Mouse (Mus musculus) midbrain, postnatal 0 days (tissue): ENCODE results near the gene Olfr1394. TPM values are rescaled to one million over a fixed set of nuclear protein-coding genes. Genes with fewer than 3 reads are reported as not detected.
"Not testable (repeated sequence)": the region's sequence is repeated elsewhere in the genome, so short reads cannot be mapped to it uniquely, and the experiment has no call there.

ENCODE experiments used
- ATAC-seq: fragments of 200-750 bp; cut with Nextera tagmentation; 2 replicates; pipeline ENCODE4 v1.8.0; 2017; ENCODE audit warnings: moderate number of reproducible peaks, mild to moderate bottlenecking, moderate TSS enrichment, moderate library complexity; ENCODE audit not compliant: low FRiP score
- DNase-seq: peaks from one replicate; pipeline ENCODE4 v3.0.0-alpha.2; 2015; ENCODE audit warnings: low spot score
- H3K27ac ChIP-seq: fragments of 300-500 bp; sonication (generic); 2 replicates; pipeline ENCODE4 v1.5.1; 2014; ENCODE audit warnings: low read depth, mild to moderate bottlenecking, low read length, mixed read lengths
- H3K27me3 ChIP-seq: fragments of 300-500 bp; sonication (generic); 2 replicates; pipeline ENCODE4 v1.6.1; 2014; ENCODE audit warnings: low read length, control low read depth, mixed read lengths; ENCODE audit not compliant: insufficient read depth
- H3K36me3 ChIP-seq: fragments of 300-500 bp; sonication (generic); 2 replicates; pipeline ENCODE4 v1.6.1; 2014; ENCODE audit warnings: low read length, control low read depth, mixed read lengths; ENCODE audit not compliant: insufficient read depth
- H3K4me1 ChIP-seq: fragments of 300-500 bp; sonication (generic); 2 replicates; pipeline ENCODE4 v1.6.1; 2014; ENCODE audit warnings: mild to moderate bottlenecking, control low read depth, antibody characterized with exemption, low read length, mixed read lengths; ENCODE audit not compliant: insufficient read depth
- H3K4me2 ChIP-seq: fragments of 300-500 bp; sonication (generic); 2 replicates; pipeline ENCODE4 v1.6.1; 2014; ENCODE audit warnings: low read depth, mild to moderate bottlenecking, low read length, mixed read lengths; ENCODE audit not compliant: poor library complexity, severe bottlenecking
- H3K4me3 ChIP-seq: fragments of 300-500 bp; sonication (generic); 2 replicates; pipeline ENCODE4 v1.5.1; 2014; ENCODE audit warnings: low read depth, mild to moderate bottlenecking, low read length, moderate library complexity
- H3K9ac ChIP-seq: fragments of 300-500 bp; sonication (generic); replicated peaks from 2 replicates; pipeline ENCODE4 v1.6.1; 2014; ENCODE audit warnings: mild to moderate bottlenecking, low read length, moderate library complexity, mixed read lengths; ENCODE audit not compliant: poor library complexity, severe bottlenecking
- H3K9me3 ChIP-seq: fragments of 300-500 bp; sonication (generic); 2 replicates; pipeline ENCODE4 v1.6.1; 2016; ENCODE audit warnings: low read length, control low read depth
- CTCF ChIP-seq: IDR thresholded peaks from 2 replicates; pipeline ENCODE4 v1.5.1; 2016; ENCODE audit warnings: antibody characterized with exemption, mild to moderate bottlenecking
- WGBS: fragments of 180-500 bp; shearing (Covaris S2); extraction: QIAGEN DNeasy Blood & Tissue Kit; methylation state at CpG from one replicate; pipeline ENCODE4 v1.1.7; 2014; 5-methylcytosine and 5-hydroxymethylcytosine counted together
- polyA plus RNA-seq: library from polyadenylated mRNA; unstranded; fragments of >200 nt; fragmentation: Nextera tagmentation; extraction: Ambion mirVana; gene quantifications from 2 replicates; pipeline ENCODE4 v1.2.1, GENCODE M21; 2015
- total RNA-seq: library from RNA; depleted of rRNA; stranded (reverse); fragments of >200 nt; gene quantifications from 2 replicates; pipeline ENCODE4 v1.2.3, GENCODE M21; 2014

Gene Olfr1394
- total and polyA plus RNA-seq, 2 experiments from 2014 or later = not detected

DNA sequence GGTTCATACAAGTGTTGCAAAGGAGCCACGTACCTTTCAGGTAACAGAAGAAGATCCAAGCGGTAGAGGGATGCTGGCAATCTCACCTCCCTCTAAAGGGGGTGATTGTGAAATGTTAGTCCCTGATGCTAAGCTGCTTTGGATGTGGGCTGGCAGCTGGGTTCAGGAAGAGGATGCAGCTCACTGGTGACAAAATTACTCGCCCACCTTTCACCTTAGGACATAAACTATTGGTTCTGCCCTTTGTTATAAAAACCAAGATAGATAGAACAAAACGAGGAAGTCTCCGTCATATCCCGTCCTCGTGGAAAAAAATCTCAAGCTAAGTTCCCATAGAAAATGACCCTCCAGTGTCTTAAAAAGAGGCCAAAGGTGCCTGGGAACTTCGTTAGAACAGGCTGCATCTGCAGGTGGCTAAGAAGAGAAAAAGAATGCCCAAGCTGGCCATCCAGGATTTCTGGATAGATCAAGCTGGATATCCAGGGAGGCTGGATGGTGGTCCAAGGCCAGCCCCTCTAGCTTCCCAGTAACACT is 32.8 kb downstream of the Olfr1394 start, which contains the start of gene Btnl9:
TSS of gene Btnl9 (minus strand) at position 205 of the 534 bp plus-strand sequence.
- no peaks in the 10 kb centered on the region for H3K4me1 ChIP-seq
- H3K9me3 ChIP-seq = no peaks in the 10 kb centered on the region
- H3K36me3 ChIP-seq = no peaks in the 10 kb centered on the region
- DNase-seq = no peak
- H3K4me2 ChIP-seq = no peak within 1 kb of the TSS
- H3K27ac ChIP-seq = no peak within 1 kb of the TSS
- 80% methylated on average over 8 of the region's 8 CpGs for WGBS
- no peaks in the 10 kb centered on the region for H3K27me3 ChIP-seq
- no peak for TF ChIP-seq CTCF
- no peak within 1 kb of the TSS for H3K9ac ChIP-seq
- ATAC-seq = no peak
- H3K4me3 ChIP-seq = no peak within 1 kb of the TSS

- TF ChIP-seq CTCF = no peak
- no peak for DNase-seq
- H3K36me3 ChIP-seq = no peaks in the 10 kb centered on the region
- no peak for ATAC-seq
- no peaks in the 10 kb centered on the region for H3K4me1 ChIP-seq
- no peak overlapping the region for H3K27ac ChIP-seq
- no peaks in the 10 kb centered on the region for H3K9me3 ChIP-seq
- no peak overlapping the region for H3K4me2 ChIP-seq
- H3K4me3 ChIP-seq = no peak overlapping the region
- no peak overlapping the region for H3K9ac ChIP-seq
- WGBS = 81% methylated on average over 10 of the region's 10 CpGs
- H3K27me3 ChIP-seq = no peaks in the 10 kb centered on the region
Observed at GRCm38 (mm10) chr11:49187701-49188100, 33.5 kb downstream of the Olfr1394 start.

- Histone ChIP-seq H3K4me3 (no peak overlapping the region), H3K9ac (no peak overlapping the region), H3K4me2 (no peak overlapping the region), H3K4me1 (no peaks in the 10 kb centered on the region), H3K27me3 (no peaks in the 10 kb centered on the region), H3K27ac (no peak overlapping the region), H3K36me3 (no peaks in the 10 kb centered on the region), H3K9me3 (no peaks in the 10 kb centered on the region)
- DNase-seq (peak; percentile 61), ATAC-seq (0 out of 2 replicates have a peak, but pooled peaks have one; percentile 52)
- WGBS = 5% methylated on average over 7 of the region's 7 CpGs
- peak; percentile 84 for TF ChIP-seq CTCF
Observed at GRCm38 (mm10) chr11:49189737-49190136, 35.6 kb downstream of the Olfr1394 start.

GRCm38 (mm10) chr11:49191083-49191482 is 36.9 kb downstream of the Olfr1394 start:
- DNase-seq = no peak
- Histone ChIP-seq H3K4me3 (no peak overlapping the region), H3K4me2 (no peak overlapping the region), H3K9ac (no peak overlapping the region), H3K9me3 (no peaks in the 10 kb centered on the region), H3K27ac (no peak overlapping the region), H3K36me3 (no peaks in the 10 kb centered on the region), H3K4me1 (no peaks in the 10 kb centered on the region), H3K27me3 (no peaks in the 10 kb centered on the region)
- no peak for TF ChIP-seq CTCF
- 60% methylated on average over 2 of the region's 2 CpGs for WGBS
- ATAC-seq = no peak

GRCm38 (mm10) chr11:49194771-49195170 is 40.6 kb downstream of the Olfr1394 start:
- WGBS = 95% methylated on average over 8 of the region's 9 CpGs
- not testable (repeated sequence) for H3K36me3 ChIP-seq, H3K4me1 ChIP-seq, H3K27me3 ChIP-seq, H3K4me2 ChIP-seq, H3K9ac ChIP-seq, H3K4me3 ChIP-seq, ATAC-seq, H3K27ac ChIP-seq, DNase-seq, H3K9me3 ChIP-seq

DNA sequence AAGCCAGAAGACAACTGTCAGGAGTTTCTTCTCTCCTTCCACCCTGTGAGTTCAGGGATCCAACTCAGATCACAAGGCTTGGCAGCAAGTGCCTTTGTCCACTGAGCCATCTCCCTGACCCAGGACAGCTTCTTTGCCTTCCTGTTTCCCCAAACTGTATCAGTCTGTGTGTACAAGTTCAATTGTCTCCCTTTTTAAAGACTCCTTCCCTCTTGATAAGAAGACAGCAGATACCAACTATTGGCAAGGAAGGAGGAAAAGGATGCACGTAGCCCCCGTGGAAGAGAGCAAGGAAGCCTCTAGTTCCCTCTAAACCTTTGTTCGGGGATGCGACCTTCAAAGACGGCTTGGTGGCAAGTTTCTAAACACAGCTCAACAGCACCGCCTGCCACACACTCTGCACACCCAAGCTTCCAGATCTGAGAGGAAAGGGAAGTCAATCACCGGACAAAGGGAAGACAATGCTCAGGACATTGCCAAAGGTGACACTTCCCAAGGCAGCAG is 41.7 kb downstream of the Olfr1394 start:
- H3K9me3 ChIP-seq = no peaks in the 10 kb centered on the region
- WGBS = 83% methylated on average over 7 of the region's 7 CpGs
- H3K4me2 ChIP-seq = no peak overlapping the region
- no peak for ATAC-seq
- no peaks in the 10 kb centered on the region for H3K27me3 ChIP-seq
- H3K4me1 ChIP-seq = no peaks in the 10 kb centered on the region
- no peak for DNase-seq
- TF ChIP-seq CTCF = no peak
- no peaks in the 10 kb centered on the region for H3K36me3 ChIP-seq
- H3K27ac ChIP-seq = no peak overlapping the region
- no peak overlapping the region for H3K4me3 ChIP-seq
- H3K9ac ChIP-seq = no peak overlapping the region
